Mouse (Mus musculus) spleen, adult 2 months (tissue): Measurements from ENCODE around the gene Gm45233.

ENCODE experiments used
- CTCF ChIP-seq: fragments of 200-500 bp; IDR thresholded peaks from 2 replicates; pipeline ENCODE4 v1.5.1; 2011; ENCODE audit warnings: mild to moderate bottlenecking, inconsistent platforms; ENCODE audit not compliant: insufficient read depth, insufficient read length, insufficient replicate concordance; ENCODE audit errors: extremely low read depth
- POLR2A ChIP-seq: fragments of 200-500 bp; IDR thresholded peaks from 2 replicates; pipeline ENCODE4 v1.6.1; 2011; ENCODE audit warnings: low read depth, low read length, inconsistent platforms

GRCm38 (mm10) chr7:43490182-43490584, 46.3 kb downstream of the Gm45233 start:
- TF ChIP-seq CTCF (no peak), POLR2A (no peak)
